Mouse (Mus musculus) heart, postnatal 0 days (tissue): ENCODE results near the gene Nt5dc3.
A peak's percentile ranks its signal among the peaks of the same experiment; 100 is the strongest.

ENCODE experiments used
- CTCF ChIP-seq: IDR thresholded peaks from 2 replicates; pipeline ENCODE4 v1.5.1; 2016; ENCODE audit warnings: antibody characterized with exemption, control low read depth, low read depth
- EP300 ChIP-seq: IDR thresholded peaks from 2 replicates; pipeline ENCODE4 v1.6.1; 2016; ENCODE audit warnings: antibody characterized with exemption, low read depth

- TF ChIP-seq CTCF (no peak), EP300 (peak; percentile 59; the same call in 1 of the 2 replicates)
Measured at GRCm38 (mm10) chr10:86814292-86815131, 35.7 kb downstream of the Nt5dc3 start.
